Comparison of ENCODE assay signal across 17 mouse cellular contexts in genomic region chr8:12392801-12393200, GRCm38 (mm10). TPM values are rescaled to one million over a fixed set of nuclear protein-coding genes. Genes with fewer than 3 reads are reported as not detected.
"Had no signal": no experiment of that assay in that cellular context is flagged by ENCODE, and none has a peak within 500 bp of the region (broad histone marks: within the 10 kb centered on the region; RNA-seq: fewer than 3 reads in every experiment).

No protein-coding gene starts in this region.

- H3K9me3 ChIP-seq: limb, embryonic 15.5 days; liver, embryonic 13.5 days; lung, embryonic 15.5 days; midbrain, embryonic 13.5 days had no signal

- H3K36me3 ChIP-seq: limb, embryonic 15.5 days; liver, embryonic 13.5 days; lung, embryonic 15.5 days; midbrain, embryonic 13.5 days had no signal

- ATAC-seq: liver, postnatal 0 days; midbrain, embryonic 13.5 days had no signal

- H3K4me3 ChIP-seq: limb, embryonic 15.5 days; liver, embryonic 13.5 days; lung, embryonic 15.5 days; megakaryocyte, embryonic 14.5 days; midbrain, embryonic 13.5 days had no signal

- H3K27ac ChIP-seq: limb, embryonic 15.5 days; liver, embryonic 13.5 days; lung, embryonic 15.5 days; macrophage; midbrain, embryonic 13.5 days had no signal

- DNase-seq: kidney, adult 8-10 months; kidney, postnatal 10 days; kidney, postnatal 4 days; left cerebral cortex, postnatal 4 days; liver, embryonic 13.5 days; liver, postnatal 0 days; lung, postnatal 14 days; right cerebral cortex, postnatal 4 days; spleen, adult 18-20 months; thymus, adult 18-20 months; thymus, postnatal 36 days had no signal

- H3K9ac ChIP-seq: limb, embryonic 15.5 days; liver, embryonic 13.5 days; liver, postnatal 0 days; lung, embryonic 15.5 days; midbrain, embryonic 13.5 days had no signal

- H3K4me2 ChIP-seq: limb, embryonic 15.5 days; liver, embryonic 13.5 days; lung, embryonic 15.5 days; midbrain, embryonic 13.5 days had no signal

RNA-seq across cellular contexts. Expression of gene Sox1, which starts 2.3 kb away (rescaled TPM):
- polyA plus RNA-seq: limb, embryonic 15.5 days; liver, embryonic 13.5 days; liver, postnatal 0 days; lung, embryonic 15.5 days; macrophage; stomach, embryonic 14.5 days had no signal
